Mouse (Mus musculus) heart, adult 11 months (tissue): ENCODE data around the gene Gm9507.
A peak's percentile ranks its signal among the peaks of the same experiment; 100 is the strongest.

ENCODE experiments used
- DNase-seq: peaks from one replicate; pipeline ENCODE4 v3.0.0; 2022

Gene Gm9507

DNA sequence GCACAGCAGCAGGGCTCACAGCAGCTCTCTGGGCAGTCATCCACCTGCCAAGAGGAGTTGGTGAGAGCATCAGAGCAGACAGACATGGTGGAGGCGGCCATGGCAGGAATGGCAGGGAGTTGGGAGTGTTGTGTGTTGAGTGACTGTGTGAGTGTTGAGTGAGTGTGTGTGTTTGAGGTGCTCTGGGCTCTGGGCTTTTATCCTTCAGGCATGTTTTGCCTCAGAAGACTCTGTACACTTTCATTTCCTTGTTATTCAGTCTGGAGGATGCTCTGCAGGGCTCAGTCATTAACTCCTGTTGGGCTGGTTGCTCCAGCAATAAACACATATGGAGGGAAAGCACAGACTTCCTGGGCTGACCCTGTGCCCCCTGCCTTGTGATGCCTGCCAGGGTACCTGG lies 40.4 kb downstream of the Gm9507 start, which contains the start of gene Gm3238:
Gene Gm3238 (minus strand): TSS at position 101 of the 400 bp plus-strand sequence.
- peak; percentile 29 for DNase-seq

GRCm38 (mm10) chr10:77769727-77770126 lies 41.9 kb downstream of the Gm9507 start:
- peak; percentile 81 for DNase-seq
